Mouse (Mus musculus): ENCODE data around the gene Odaph.
"Not testable (repeated sequence)": the region's sequence is repeated elsewhere in the genome, so short reads cannot be mapped to it uniquely, and the experiment has no call there.

Gene Odaph

GRCm38 (mm10) chr5:91987236-91987635 lies at the start of gene Odaph:
Odaph (plus strand) TSS chr5:91987475.
- no peak for DNase-seq

DNA sequence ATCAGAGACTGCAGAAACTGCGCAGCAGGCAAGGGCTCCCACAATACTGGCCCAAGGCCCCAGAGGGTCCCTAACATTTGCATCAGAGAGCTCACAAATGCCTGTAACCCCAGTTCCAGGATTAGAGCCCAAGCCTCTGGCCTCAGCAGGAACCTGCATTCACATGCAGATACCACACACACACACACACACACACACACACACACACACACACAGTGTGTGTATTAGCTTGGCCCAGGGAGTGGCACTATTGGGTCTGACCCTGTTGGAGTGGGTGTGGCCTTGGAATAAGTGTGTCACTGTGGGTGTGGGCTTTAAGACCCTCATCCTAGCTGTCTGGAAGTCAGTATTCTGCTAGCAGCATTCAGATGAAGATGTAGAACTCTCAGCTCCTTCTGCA lies 41.7 kb upstream of the Odaph start:
- not testable (repeated sequence) for DNase-seq

DNA sequence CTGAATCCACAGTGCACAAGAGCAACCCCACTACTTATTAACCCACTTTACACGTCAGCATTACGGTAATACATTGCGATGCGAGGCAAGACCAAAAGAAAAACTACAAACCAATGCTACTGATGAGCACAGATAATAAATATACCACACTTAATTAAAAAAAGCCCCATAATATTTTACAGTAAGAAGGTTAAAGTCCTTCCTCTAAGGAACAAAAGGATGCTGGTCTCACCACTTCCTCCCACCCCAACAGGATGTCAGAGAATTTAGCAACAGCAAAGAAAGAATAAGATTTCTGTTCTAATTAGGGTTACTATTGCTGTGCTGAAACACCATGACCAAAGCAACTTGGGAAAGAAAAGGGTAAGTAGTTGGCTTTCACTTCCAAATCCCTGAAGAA lies 40.3 kb upstream of the Odaph start:
- DNase-seq: no peak

- DNase-seq: no peak
These were observed 37.8 kb upstream of the Odaph start for GRCm38 (mm10) chr5:91949441-91949840.

DNA sequence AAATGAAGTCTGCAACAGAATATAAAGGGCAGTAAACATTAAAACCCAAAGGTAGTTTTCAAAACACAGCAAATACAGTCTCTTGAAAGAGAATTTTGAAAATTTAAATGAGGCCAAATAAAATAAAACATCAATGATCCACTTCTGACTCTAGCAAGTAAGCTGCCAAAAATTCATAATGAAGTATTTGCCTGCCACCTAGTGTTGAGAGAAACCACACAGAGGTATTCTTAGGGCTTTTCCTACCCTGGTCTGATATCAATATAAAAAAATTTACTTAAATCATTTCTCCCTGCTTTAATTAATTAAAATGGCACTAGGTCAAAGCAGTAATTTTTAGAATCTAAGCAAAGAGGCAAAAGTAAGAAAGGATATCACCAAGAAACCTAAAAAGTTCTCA lies 35.9 kb upstream of the Odaph start:
- peak; percentile 53 for DNase-seq

DNA sequence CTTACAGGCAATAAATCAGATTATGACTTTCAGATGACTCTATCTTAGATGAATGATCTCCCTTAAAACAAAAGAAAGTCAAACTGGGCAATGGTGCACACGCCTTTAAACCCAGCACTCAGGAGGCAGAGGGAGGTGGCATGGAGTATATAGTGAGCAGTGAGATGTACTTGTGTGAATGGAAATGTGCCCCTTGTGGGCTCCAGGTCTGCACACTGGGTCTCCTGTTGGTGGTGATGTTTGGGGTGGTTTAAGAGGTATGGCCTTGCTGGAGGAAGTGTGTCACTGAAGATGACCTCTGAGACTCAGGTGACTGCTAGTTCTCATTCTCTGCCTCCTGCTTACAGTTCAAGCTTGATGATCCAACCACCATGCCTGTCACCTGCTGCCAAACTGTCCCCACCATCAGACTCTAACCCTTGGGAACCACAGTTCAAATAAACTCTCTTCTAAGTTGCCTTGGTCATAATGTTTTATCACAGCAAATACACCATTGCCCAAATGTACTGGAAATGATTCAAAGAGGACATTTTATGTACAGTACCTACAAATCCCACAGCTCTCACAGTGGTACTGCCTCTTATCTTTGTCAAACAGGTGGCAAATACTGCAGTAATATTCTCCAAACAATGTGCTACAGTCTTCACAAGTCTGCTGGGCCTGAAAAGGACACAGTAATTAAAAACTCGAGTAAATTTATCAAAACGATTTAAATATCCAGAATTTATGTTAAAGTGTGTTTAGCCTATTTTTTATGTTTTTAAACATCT lies 30.1 kb upstream of the Odaph start:
- DNase-seq: no peak

- DNase-seq: no peak
These were observed 28.2 kb upstream of the Odaph start for GRCm38 (mm10) chr5:91959096-91959495.

GRCm38 (mm10) chr5:91959986-91960385 lies 27.3 kb upstream of the Odaph start:
- no peak for DNase-seq

DNA sequence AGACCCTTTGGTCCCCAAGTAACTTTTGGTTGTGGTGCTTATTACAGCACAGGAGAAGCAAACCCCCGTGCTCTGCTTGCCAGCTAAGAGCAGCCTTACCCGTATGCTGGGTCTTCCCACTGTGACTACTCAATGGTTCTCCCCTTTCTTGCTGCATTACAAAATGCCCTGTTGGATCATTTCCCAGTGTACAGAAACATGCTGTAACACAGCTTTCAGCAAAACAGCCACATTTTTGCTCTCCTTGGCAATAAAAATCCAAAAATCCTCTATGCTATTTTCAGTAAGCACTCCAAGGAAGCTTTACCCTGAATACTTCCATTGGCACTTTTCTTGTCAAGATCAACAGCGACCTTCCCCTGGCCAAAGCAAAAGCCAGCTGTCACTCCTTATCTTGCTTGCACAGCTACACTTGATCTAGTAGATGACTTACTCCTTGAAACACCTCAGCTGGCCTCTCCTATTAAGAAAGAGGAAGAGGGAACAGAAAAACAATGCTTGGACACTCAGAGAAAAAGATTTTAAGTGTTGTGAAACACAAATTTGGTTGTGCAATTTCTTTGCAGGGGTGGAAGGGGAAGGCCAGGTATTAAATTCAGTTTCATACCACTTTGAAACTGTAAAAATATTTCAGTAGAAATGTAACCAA lies 26.5 kb upstream of the Odaph start:
- no peak for DNase-seq

GRCm38 (mm10) chr5:91961370-91961769 lies 25.9 kb upstream of the Odaph start:
- no peak for DNase-seq

DNA sequence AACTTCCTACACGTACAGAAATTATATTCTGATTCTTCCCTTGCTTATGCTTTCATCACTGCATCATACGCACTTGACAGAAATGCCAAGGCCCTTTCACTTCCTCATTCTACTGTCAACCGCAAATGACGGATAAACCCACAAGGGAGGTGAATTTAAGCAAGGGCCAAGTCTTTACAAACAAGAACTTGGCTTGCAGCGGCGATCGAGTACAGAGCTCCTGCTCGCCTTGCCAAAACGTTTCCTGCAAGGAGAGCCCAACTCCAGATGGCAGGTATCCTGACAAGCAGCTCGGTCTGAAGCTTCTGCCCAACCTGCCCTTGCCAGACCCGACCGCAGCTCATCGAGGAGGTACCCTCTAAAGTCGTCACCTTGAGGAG lies 25.0 kb upstream of the Odaph start:
- no peak for DNase-seq

GRCm38 (mm10) chr5:91962639-91963440 lies 24.4 kb upstream of the Odaph start, which contains the start of gene Rchy1:
Rchy1 (minus strand) TSS chr5:91963068.
- DNase-seq: peak; percentile 97

DNA sequence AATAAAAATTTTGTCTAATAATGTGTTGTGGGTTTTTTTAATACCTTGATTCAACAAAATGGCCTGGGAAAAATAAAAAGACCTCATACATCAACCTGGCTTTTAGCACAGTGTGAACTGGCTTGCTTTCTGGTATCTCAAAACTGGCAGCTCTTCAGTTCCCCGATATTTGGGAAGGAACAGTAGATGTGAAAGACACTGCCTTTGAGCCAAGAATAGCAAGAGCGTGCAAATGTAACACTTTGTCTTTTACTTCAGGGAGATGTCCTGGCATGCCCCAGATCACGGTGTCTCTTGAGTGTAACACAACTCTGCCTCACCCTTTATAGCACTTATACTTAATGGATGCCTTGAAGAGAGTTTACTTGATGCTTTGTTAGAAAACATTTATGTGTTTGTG lies 15.2 kb upstream of the Odaph start:
- no peak for DNase-seq

DNA sequence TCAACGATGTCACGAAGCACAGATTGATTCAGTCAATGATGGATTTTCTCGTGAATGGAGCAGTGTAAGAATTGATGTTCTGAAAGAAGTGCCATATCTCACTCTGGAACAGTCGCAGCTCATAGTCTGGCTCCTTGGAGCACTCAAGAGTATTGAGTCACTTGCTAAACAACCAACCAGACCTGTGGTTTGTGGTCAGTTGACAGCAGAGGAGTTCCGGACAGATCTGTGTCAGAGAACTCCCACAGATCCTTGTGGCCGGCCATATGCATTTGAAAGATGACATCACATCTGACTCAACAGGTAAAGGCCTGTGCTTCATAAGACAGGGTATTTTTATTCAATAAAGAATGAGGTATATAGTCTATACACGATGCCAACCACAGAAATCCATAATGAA lies 13.3 kb upstream of the Odaph start:
- no peak for DNase-seq

DNA sequence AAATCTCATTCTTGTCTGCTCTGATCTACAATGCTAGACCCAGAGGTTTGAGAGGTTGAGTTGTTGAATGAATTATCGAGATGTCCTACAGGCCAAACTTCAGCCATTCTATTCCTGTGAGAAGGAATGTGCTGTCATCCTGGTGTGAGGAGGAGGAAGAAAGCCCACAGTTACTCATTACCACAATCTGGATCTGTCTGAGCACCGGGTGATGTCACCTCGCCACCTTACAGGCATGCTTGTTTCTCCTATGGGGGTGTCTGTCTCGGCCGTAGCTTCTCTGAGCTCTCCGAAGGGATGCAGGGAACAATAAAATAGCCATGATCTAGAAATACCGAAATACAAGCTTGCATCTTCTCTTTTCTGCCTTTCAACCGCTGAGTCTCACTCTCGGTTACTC lies 11.5 kb upstream of the Odaph start:
- DNase-seq: no peak

DNA sequence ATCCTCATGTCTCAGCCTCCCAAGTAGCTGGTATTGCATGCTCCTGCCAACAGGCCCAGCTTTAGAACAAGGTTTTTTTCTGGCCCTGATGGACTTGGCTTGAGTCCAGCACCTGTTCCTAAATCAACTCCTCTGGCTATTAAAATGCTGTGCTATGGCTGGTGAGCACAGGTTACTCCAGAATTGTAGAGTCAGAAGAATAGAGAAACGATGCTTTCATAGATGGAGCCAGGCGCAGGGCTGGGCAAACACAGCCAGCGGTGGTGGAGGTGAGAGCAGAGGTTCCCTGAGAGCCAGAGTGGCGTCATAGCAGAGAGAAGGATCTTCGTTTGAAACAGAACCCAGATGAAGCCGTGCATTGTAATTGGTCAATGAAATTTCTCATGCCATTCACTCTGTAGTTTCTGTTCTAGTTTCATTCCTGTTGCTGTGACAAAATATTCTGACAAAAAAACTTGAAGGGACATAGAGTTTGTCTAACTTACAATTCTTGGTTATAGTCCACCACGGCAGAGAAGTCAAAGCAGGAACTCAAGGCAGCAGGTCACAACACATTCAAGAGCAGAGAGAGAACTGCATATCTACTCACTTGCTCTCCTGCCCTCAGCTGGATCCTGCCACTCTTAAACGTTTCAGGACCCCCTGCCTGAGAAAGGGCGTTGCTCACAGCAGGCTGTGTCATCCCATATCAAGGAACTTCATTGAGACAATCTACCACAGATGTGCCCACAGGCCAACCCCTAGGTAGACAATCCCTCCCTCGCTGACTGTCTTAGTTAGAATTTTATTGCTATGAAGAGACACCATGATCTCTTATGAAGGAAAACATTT lies 10.5 kb upstream of the Odaph start:
- no peak for DNase-seq

DNA sequence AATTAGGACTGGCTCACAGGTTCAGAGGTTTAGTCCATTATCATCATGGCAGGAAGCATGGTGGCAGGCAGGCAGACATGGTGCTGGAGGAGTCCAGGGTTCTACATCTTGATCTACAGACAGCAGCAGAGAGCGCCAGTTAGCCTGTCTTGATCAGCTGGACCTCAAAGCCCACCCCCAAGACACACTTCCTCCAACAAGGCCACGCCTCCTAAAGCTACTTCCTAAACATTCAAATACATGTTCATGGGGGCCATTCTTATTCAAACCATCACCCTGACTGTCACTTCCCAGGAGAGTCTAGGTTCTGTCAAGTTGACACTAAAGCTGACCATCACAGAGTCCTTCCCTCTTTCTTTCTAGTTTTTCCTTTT lies 9.9 kb upstream of the Odaph start:
- no peak for DNase-seq

DNA sequence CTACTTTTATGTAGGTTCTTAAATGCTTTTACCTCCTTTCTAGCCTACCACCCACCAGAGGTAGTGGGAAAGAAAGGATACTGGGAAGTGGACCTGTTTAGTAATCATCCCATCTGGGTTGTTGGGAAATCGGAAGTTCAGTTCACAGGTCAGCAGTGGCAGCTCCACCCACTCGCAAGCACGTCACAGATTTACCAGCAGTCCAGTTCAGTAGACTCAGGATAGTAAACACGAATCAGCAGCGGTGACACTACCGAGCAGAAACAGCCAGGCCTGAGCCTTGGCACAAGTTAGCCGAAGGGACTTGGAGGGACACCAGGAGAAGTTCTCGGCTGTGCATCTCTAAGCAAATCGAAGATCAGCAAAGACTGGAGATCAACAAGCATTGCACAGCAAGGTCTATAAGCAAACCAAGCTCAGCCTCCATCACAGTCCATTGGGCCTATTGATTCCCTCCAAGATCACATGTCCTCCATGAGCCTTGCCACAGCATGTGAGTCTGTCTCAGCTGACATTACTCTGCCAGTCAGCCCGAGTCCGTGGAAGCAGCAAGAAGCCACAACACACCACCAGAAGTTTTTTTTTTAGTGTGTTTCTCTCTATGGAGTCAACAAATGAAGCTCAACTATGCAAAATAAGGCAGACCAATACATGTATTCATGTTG lies 6.0 kb upstream of the Odaph start:
- DNase-seq: no peak

- DNase-seq: no peak
These were observed 3.8 kb upstream of the Odaph start for GRCm38 (mm10) chr5:91983490-91983889.

GRCm38 (mm10) chr5:91985721-91986120 lies 1.6 kb upstream of the Odaph start:
- DNase-seq: peak; percentile 23

GRCm38 (mm10) chr5:91987799-91988198 lies 524 bp downstream of the Odaph start:
- DNase-seq: no peak

DNA sequence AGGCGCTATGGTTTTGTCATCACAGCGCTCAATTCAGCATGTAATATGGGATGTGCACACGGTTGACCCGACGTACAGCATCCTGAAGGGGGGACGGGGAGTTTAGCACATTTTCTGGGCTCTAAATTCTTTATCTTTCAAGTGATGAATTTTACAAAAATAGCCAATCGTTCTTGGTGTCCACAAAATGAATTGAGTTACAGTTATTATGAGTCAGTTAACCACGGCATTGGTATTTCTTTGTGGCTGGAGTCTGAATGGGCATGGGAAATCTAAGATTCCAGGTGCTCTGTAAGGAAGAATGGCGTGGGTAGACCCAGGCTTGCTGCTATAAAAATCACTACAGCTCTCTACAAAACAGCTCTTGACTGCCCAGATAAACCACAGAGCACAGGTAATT lies 2.0 kb downstream of the Odaph start:
- peak; percentile 26 for DNase-seq
